Mouse (Mus musculus): ENCODE results near the gene Pbx2.

- no peak for TF ChIP-seq POLR2A (IDR thresholded peaks at IDR 0.05; ENCODE audit: insufficient read depth, low read depth, low read length)
- TF ChIP-seq CTCF (IDR thresholded peaks at IDR 0.05; ENCODE audit: insufficient read depth, low read depth, low read length): no peak
These were observed 44.6 kb downstream of the Pbx2 start for GRCm38 (mm10) chr17:34635671-34636070.
